Mouse (Mus musculus): ENCODE measurements around the gene 2310057N15Rik. TPM values are rescaled to one million over a fixed set of nuclear protein-coding genes. Genes with fewer than 3 reads are reported as not detected.
"Not testable (repeated sequence)": the region's sequence is repeated elsewhere in the genome, so short reads cannot be mapped to it uniquely, and the experiment has no call there.

The 2310057N15Rik gene
- total RNA-seq (2022): not detected

DNA sequence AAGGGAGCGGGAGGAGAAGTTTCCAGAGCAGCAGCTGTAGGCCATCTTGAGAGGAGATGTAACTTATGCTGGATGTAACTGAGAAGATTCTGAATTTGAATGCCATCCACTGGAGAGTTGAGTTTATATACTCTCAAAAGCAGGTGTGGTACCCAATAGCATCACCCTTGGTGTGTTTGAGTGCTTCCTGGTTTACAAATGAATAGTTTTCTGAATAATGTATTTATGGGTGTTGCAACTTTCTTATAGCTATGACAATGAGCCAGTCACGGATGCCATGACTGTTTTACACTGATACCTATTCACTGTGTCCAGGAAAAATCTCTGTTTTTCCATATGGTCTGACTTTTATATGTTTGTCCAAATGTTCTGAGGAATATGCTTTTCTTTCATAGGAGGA lies at the start of gene 2310057N15Rik:
TSS of gene 2310057N15Rik (minus strand) at position 101 of the 400 bp plus-strand sequence.
- DNase-seq (ENCODE audit: low spot score in 2 of 2): no peak

DNA sequence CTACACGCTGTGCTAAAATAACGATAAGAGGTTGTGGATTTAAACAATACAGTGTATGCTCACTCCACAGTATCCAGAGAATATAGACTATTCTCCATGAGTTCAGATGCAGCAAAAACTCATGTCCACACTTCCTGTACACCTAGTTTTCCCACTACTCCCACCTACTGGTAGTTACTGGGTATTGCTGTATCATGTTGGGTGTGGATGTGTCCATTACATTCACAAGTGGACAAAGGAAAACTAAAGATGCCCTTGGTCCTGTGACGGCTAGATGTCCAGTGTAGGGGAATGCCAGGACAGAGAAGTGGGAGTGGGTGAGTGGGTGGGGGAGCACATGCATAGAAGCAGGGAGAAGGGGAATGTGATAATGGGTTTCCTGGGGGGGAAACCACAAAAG lies 49.7 kb upstream of the 2310057N15Rik start:
- DNase-seq (ENCODE audit: low spot score in 2 of 2): no peak

DNA sequence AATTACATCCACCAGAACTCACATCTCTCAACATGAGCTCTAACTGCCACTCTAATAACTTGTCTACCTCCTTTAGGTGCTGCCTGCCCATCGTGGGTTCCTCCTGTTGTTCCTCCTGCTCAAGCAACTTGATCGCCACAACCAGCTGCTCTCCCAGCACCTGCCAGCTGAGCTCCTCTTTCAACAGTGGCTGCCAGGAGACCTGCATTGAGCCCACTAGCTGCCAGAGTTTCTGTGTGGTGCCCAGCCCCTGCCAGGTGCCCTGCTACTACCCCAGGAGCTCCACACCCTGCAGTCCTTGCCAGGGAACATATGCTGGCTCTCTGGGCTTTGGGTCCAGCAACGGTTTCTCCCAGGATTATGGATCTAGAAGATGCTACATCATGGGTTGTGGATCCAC lies 46.1 kb upstream of the 2310057N15Rik start, which contains the start of gene Krtap15:
TSS of gene Krtap15 (plus strand) at position 150 of the 400 bp plus-strand sequence.
- no peak for DNase-seq (ENCODE audit: low spot score in 2 of 2)

DNA sequence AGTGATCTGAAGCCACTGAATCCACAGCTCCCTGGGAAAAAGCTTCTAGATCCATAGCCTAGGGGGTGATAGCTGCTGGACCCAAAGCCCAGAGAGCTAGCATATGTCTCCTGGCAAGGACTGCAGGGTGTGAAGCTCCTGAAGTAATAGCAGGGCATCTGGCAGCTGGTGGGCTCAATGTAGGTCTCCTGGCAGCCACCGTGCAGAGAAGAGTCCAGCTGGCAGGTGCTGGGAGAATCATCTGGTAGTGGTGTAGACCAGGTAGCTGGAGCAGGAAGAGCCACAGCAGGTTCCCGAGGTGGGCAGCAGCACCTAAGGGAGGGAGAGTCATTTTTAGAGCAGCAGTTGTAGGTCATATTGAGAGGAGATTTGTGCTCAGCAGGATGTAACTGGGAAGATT lies 37.8 kb upstream of the 2310057N15Rik start, which contains the start of gene Gm20741:
TSS of gene Gm20741 (minus strand) at position 394 of the 400 bp plus-strand sequence.
- peak in 1 of 2 experiments; percentile 19 for DNase-seq (ENCODE audit: low spot score in 2 of 2)

DNA sequence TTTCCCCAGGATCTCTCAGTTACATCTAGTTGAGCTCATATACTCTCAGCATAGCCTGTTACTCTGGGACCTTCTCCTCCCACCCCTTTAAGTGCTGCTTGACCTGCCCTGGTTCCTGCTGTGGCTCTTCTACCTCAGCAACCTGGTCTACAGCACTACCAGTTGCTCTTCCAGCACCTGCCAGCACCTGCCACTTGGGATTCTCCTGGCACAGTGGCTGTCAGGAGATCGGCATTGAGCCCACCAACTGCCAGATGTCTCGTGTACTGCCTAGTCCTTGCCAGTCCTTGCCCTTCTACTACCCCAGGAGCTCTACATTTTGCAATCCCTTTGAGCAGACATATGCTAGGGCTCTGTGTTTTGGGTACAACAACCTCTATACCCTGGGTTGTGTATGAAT lies 12.8 kb upstream of the 2310057N15Rik start:
- DNase-seq (ENCODE audit: low spot score in 2 of 2): no peak

DNA sequence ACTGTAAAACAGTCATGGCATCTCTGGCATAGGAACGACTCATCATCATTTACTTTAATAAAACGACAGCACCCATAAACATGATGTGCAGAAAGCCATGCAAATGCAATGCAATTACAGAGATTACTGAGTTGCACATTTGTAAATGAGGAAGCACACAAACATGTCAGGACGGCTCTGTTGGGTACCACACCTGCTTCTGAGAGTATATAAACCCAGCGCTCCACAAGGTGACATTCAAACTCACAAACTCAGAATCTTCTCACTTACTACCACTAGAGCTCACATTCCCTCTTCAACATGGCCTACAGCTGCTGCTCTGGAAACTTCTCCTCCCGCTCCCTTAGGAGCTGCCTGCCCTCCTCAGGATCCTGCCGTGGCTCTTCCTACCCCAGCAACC lies 3.6 kb upstream of the 2310057N15Rik start, which contains the start of gene Gm5965:
TSS of gene Gm5965 (plus strand) at position 301 of the 400 bp plus-strand sequence.
- DNase-seq (ENCODE audit: low spot score in 2 of 2): no peak

DNA sequence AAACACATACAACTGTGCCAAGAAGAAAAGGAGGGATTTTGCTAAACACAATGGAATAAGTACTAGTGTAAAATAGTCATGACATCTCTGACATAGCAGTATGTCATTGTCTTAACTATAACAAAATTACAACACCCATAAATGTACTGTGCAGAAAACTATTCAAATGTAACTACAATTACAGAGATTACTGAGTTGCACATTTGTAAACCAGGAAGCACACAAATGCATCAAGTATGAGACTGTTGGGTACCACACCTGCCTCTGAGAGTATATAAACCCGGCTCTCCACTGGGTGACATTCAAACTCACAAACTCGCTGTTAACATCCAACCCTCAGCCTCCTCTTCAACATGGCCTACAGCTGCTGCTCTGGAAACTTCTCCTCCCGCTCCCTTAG lies 15.5 kb downstream of the 2310057N15Rik start, which contains the start of gene 2310034C09Rik:
TSS of gene 2310034C09Rik (plus strand) at position 301 of the 400 bp plus-strand sequence.
- DNase-seq (ENCODE audit: low spot score in 2 of 2): not testable (repeated sequence)

DNA sequence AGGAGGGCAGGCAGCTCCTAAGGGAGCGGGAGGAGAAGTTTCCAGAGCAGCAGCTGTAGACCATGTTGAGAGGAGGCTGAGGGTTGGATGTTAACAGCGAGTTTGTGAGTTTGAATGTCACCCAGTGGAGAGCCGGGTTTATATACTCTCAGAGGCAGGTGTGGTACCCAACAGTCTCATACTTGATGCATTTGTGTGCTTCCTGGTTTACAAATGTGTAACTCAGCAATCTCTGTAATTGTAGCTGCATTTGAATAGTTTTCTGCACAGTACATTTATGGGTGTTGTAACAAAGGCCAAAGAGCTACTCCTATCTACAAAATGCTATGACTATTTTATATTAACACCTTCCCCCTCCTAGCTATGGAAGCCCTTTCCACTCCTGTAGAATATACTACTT lies 22.5 kb downstream of the 2310057N15Rik start, which contains the start of gene Krtap13:
TSS of gene Krtap13 (minus strand) at position 101 of the 400 bp plus-strand sequence.
- not testable (repeated sequence) for DNase-seq (ENCODE audit: low spot score in 2 of 2)

DNA sequence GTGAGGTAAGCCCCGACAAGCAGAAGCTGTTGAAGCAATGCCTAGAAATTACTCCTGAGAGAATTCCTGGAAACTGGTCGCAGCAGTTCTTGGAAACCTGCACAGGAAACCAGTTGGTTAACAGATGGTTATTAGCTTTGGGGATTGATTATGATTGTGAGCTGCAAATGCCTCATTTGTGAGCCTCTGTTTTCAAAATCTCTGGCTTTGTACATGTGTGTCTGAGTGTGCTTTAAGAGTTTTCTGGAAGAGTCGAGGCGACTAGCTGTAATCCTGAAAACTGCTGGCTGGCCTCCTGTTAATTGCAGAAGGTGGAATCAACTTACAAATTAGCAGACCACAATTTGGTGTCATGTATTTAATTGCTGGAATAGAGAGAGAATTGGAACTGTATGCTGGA lies 26.1 kb downstream of the 2310057N15Rik start:
- DNase-seq (ENCODE audit: low spot score in 2 of 2): no peak

DNA sequence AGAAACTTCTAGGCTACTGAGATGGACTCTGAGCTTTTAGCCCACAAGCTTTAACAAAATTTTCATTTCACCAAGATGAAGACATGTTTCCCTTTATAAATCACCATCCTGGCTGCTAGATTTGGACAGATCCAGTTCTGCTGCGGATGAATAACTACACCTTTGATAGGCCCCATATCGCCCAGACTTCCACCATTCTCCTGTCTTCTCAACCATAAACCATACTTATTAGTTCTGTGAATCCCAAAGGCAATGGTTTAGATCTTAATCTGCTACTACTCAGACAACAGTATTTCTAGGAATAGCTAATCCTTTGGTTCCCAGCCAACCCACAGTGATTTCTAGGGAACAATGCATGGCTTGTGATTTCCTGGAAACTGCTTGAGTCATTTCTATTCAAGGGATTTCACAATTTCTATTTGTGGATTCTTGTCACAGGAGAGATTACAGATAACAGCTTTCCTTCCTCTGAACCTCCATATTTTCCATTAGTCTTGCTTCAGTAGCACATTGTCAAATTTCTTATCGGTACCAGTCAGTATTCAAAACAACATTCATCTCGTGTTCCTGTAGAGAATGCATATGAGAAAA lies 29.2 kb downstream of the 2310057N15Rik start:
- no peak for DNase-seq (ENCODE audit: low spot score in 2 of 2)

DNA sequence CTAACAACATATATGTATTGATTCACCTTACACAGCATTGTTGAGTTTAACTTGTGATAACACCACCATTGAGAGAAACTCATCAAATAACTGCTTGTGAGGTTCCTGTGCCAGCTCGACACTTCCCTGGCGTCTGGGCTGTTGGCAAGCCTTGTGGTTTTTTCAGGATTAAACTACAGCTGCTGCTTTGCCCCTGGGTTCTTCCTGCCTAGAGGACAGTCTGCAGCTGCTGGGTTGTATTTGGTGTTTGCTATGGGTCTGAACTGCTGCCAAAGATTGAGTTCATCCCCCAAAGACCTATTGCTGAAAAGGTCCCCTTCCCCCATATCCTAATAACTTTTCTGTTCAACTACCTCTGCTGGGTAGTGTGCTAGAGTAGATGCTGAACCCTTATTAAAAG lies 38.6 kb downstream of the 2310057N15Rik start:
- no peak for DNase-seq (ENCODE audit: low spot score in 2 of 2)

DNA sequence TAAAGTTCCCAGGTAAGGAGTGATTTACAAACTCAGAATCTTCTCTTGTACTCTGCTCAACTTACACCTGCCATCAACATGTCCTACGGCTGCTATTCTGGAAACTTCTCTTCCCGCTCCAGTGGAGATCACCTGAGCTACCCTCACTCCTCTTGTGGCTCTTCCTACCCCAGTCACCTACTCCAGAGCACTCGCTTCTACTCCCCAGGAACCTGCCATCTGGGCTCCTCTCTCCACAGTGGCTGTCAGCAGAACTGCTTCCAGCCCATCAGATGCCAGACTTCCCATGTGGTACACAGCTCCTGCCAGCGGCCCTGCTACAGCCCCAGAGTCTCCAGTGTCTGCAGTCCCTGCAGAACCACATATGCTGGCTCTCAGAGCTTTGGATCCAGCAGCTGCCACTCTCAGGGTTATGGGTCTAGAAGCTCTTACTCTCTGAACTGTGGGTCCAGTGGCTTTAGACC lies 45.2 kb downstream of the 2310057N15Rik start, which contains the start of gene Krtap13-1:
TSS of gene Krtap13-1 (plus strand) at position 51 of the 464 bp plus-strand sequence.
- no peak for DNase-seq (ENCODE audit: low spot score in 2 of 2)

Other genes with a start within 250 kb of the 2310057N15Rik start
- gene Cldn8, start 211.0 kb downstream of the 2310057N15Rik start, total RNA-seq (2022): not detected
- gene Krtap24-1, start 161.9 kb downstream of the 2310057N15Rik start, total RNA-seq (2022): not detected
- gene 2310079G19Rik, start 146.5 kb downstream of the 2310057N15Rik start, total RNA-seq (2022): not detected
- not detected for gene Krtap26-1, start 126.4 kb downstream of the 2310057N15Rik start, total RNA-seq (2022)
- not detected for gene Krtap27-1, start 102.5 kb downstream of the 2310057N15Rik start, total RNA-seq (2022)
- not detected for gene 2310061N02Rik, start 66.2 kb downstream of the 2310057N15Rik start, total RNA-seq (2022)
- gene Krtap13-1, start 45.3 kb downstream of the 2310057N15Rik start, total RNA-seq (2022): not detected
- gene Krtap13, start 22.6 kb downstream of the 2310057N15Rik start, total RNA-seq (2022): not detected
- not detected for gene 2310034C09Rik, start 15.4 kb downstream of the 2310057N15Rik start, total RNA-seq (2022)
- gene Gm5965, start 3.7 kb upstream of the 2310057N15Rik start, total RNA-seq (2022): not detected
- gene Gm20741, start 38.0 kb upstream of the 2310057N15Rik start, total RNA-seq (2022): not detected
- gene Krtap15, start 46.0 kb upstream of the 2310057N15Rik start, total RNA-seq (2022): not detected
- gene Krtap14, start 51.9 kb upstream of the 2310057N15Rik start, total RNA-seq (2022): not detected
- not detected for gene Krtap19-1, start 95.2 kb upstream of the 2310057N15Rik start, total RNA-seq (2022)
- gene Krtap19-2, start 100.1 kb upstream of the 2310057N15Rik start, total RNA-seq (2022): not detected
- not detected for gene Krtap19-3, start 103.8 kb upstream of the 2310057N15Rik start, total RNA-seq (2022)
- gene Krtap19-4, start 110.9 kb upstream of the 2310057N15Rik start, total RNA-seq (2022): not detected
- gene Krtap19-5, start 122.3 kb upstream of the 2310057N15Rik start, total RNA-seq (2022): not detected
- gene Krtap19-9b, start 158.1 kb upstream of the 2310057N15Rik start, total RNA-seq (2022): not detected
- not detected for gene Krtap16-3, start 188.7 kb upstream of the 2310057N15Rik start, total RNA-seq (2022)
- gene Krtap22-2, start 236.6 kb upstream of the 2310057N15Rik start, total RNA-seq (2022): not detected
- gene Gm10229, start 241.1 kb upstream of the 2310057N15Rik start, total RNA-seq (2022): not detected